13 mouse cellular contexts compared by ENCODE assay signal in genomic region chr9:58143419-58143818, GRCm38 (mm10). TPM values are rescaled to one million over a fixed set of nuclear protein-coding genes. Genes with fewer than 3 reads are reported as not detected.
DNase-seq lines count a peak whose midpoint lies in the region; ATAC-seq and TF ChIP-seq lines count a peak whose summit lies in the region.
"Had no signal": no experiment of that assay in that cellular context is flagged by ENCODE, and none has a peak within 500 bp of the region (broad histone marks: within the 10 kb centered on the region; RNA-seq: fewer than 3 reads in every experiment).

No protein-coding gene starts in this region.

- no peak for DNase-seq in forebrain, embryonic 10.5 days (ENCODE audit: extremely low spot score, low spot score)
- DNase-seq in forebrain, embryonic 14.5 days (ENCODE audit: low spot score) = no peak
- peak; percentile 76 for DNase-seq in kidney, postnatal 0 days (ENCODE audit: low spot score)
- DNase-seq in kidney, postnatal 25 days = no peak
- peak; percentile 55 for DNase-seq in embryonic facial prominence, embryonic 11.5 days (ENCODE audit: low spot score)
- DNase-seq in lung, postnatal 14 days = peak; percentile 63
- no peak for DNase-seq in layer of hippocampus, adult 18-20 months (ENCODE audit: low spot score in 2 of 2)
- DNase-seq: right cerebral cortex, postnatal 25 days; thymus, postnatal 14 days had no signal

- no peak overlapping the region for H3K9ac ChIP-seq in forebrain, embryonic 14.5 days (ENCODE audit: low read length)
- no peak overlapping the region for H3K9ac ChIP-seq in kidney, postnatal 0 days (ENCODE audit: low read depth, low read length)
- peak overlapping the region; percentile 2; the same call in 1 of the 2 replicates for H3K9ac ChIP-seq in embryonic facial prominence, embryonic 11.5 days (replicated peaks; ENCODE audit: low read length)
- no peak overlapping the region for H3K9ac ChIP-seq in neural tube, embryonic 15.5 days (replicated peaks)
- H3K9ac ChIP-seq: neural tube, embryonic 12.5 days had no signal

- H3K27me3 ChIP-seq in forebrain, embryonic 10.5 days (ENCODE audit: poor library complexity, severe bottlenecking) = no peaks in the 10 kb centered on the region
- H3K27me3 ChIP-seq in forebrain, embryonic 14.5 days (replicated peaks; ENCODE audit: control insufficient read depth, insufficient read depth, low read length) = no peaks in the 10 kb centered on the region
- H3K27me3 ChIP-seq in kidney, postnatal 0 days (ENCODE audit: insufficient read depth, low read length) = no peaks in the 10 kb centered on the region
- H3K27me3 ChIP-seq in embryonic facial prominence, embryonic 11.5 days (ENCODE audit: control insufficient read depth, insufficient read depth, low read length) = no peaks in the 10 kb centered on the region
- H3K27me3 ChIP-seq in neural tube, embryonic 15.5 days (replicated peaks) = no peaks in the 10 kb centered on the region; the same call in 1 of the 2 replicates

- peak overlapping the region; percentile 2; the same call in 1 of the 2 replicates for H3K27ac ChIP-seq in forebrain, embryonic 10.5 days
- no peak overlapping the region for H3K27ac ChIP-seq in forebrain, embryonic 14.5 days (ENCODE audit: low read depth, low read length)
- no peak overlapping the region for H3K27ac ChIP-seq in kidney, postnatal 0 days
- no peak overlapping the region for H3K27ac ChIP-seq in embryonic facial prominence, embryonic 11.5 days (replicated peaks; ENCODE audit: low read depth, low read length)
- H3K27ac ChIP-seq in neural tube, embryonic 15.5 days (replicated peaks) = no peak overlapping the region
- H3K27ac ChIP-seq: neural tube, embryonic 12.5 days had no signal

- H3K36me3 ChIP-seq in forebrain, embryonic 10.5 days (replicated peaks) = peaks cover 56% of the 10 kb centered on the region
- H3K36me3 ChIP-seq in forebrain, embryonic 14.5 days (ENCODE audit: control insufficient read depth, insufficient read depth, low read length) = no peaks in the 10 kb centered on the region
- no peaks in the 10 kb centered on the region for H3K36me3 ChIP-seq in kidney, postnatal 0 days (ENCODE audit: insufficient read depth, low read length)
- H3K36me3 ChIP-seq in embryonic facial prominence, embryonic 11.5 days (replicated peaks; ENCODE audit: control insufficient read depth, insufficient read depth, low read depth, low read length) = no peaks in the 10 kb centered on the region
- no peaks in the 10 kb centered on the region for H3K36me3 ChIP-seq in neural tube, embryonic 15.5 days
- H3K36me3 ChIP-seq: neural tube, embryonic 12.5 days had no signal

- no peaks in the 10 kb centered on the region for H3K9me3 ChIP-seq in forebrain, embryonic 10.5 days
- no peaks in the 10 kb centered on the region for H3K9me3 ChIP-seq in forebrain, embryonic 14.5 days (replicated peaks; ENCODE audit: control insufficient read depth, low read length)
- H3K9me3 ChIP-seq in kidney, postnatal 0 days (replicated peaks; ENCODE audit: low read length) = no peaks in the 10 kb centered on the region
- no peaks in the 10 kb centered on the region for H3K9me3 ChIP-seq in embryonic facial prominence, embryonic 11.5 days (replicated peaks; ENCODE audit: control insufficient read depth, low read length)
- no peaks in the 10 kb centered on the region for H3K9me3 ChIP-seq in neural tube, embryonic 15.5 days (replicated peaks)
- H3K9me3 ChIP-seq: neural tube, embryonic 12.5 days had no signal

- WGBS in forebrain, embryonic 10.5 days = 46% methylated on average over 7 of the region's 7 CpGs
- 50% methylated on average over 7 of the region's 7 CpGs for WGBS in forebrain, embryonic 14.5 days
- 33% methylated on average over 7 of the region's 7 CpGs for WGBS in kidney, postnatal 0 days
- WGBS in embryonic facial prominence, embryonic 11.5 days = 30% methylated on average over 7 of the region's 7 CpGs
- WGBS in neural tube, embryonic 15.5 days = 55% methylated on average over 7 of the region's 7 CpGs

- no peak overlapping the region for H3K4me3 ChIP-seq in forebrain, embryonic 10.5 days
- H3K4me3 ChIP-seq in forebrain, embryonic 14.5 days (ENCODE audit: low read depth, low read length) = no peak overlapping the region
- H3K4me3 ChIP-seq in kidney, postnatal 0 days (replicated peaks; ENCODE audit: low read depth, low read length) = no peak overlapping the region
- no peak overlapping the region for H3K4me3 ChIP-seq in embryonic facial prominence, embryonic 11.5 days (ENCODE audit: low read depth, low read length)
- no peak overlapping the region for H3K4me3 ChIP-seq in neural tube, embryonic 15.5 days (replicated peaks)
- H3K4me3 ChIP-seq: neural tube, embryonic 12.5 days had no signal

- no peak for ATAC-seq in forebrain, embryonic 14.5 days
- no peak for ATAC-seq in kidney, postnatal 0 days (replicated peaks; ENCODE audit: low FRiP score, low read depth)
- ATAC-seq in embryonic facial prominence, embryonic 11.5 days (replicated peaks; ENCODE audit: insufficient number of reproducible peaks, low FRiP score, low TSS enrichment, low read depth) = no peak
- no peak for ATAC-seq in neural tube, embryonic 15.5 days (ENCODE audit: low FRiP score)

- H3K4me1 ChIP-seq in forebrain, embryonic 10.5 days = peaks cover 67% of the 10 kb centered on the region
- peaks cover 11% of the 10 kb centered on the region for H3K4me1 ChIP-seq in forebrain, embryonic 14.5 days (ENCODE audit: control insufficient read depth, insufficient read depth, low read length)
- peaks cover 19% of the 10 kb centered on the region for H3K4me1 ChIP-seq in kidney, postnatal 0 days (replicated peaks; ENCODE audit: insufficient read depth, low read length)
- H3K4me1 ChIP-seq in embryonic facial prominence, embryonic 11.5 days (ENCODE audit: control insufficient read depth, insufficient read depth, low read length) = peaks cover 2% of the 10 kb centered on the region; the same call in 1 of the 2 replicates
- peaks cover 7% of the 10 kb centered on the region for H3K4me1 ChIP-seq in neural tube, embryonic 15.5 days

- H3K4me2 ChIP-seq in forebrain, embryonic 14.5 days (ENCODE audit: low read length) = no peak overlapping the region
- H3K4me2 ChIP-seq in kidney, postnatal 0 days (ENCODE audit: low read length) = no peak overlapping the region
- H3K4me2 ChIP-seq in embryonic facial prominence, embryonic 11.5 days (ENCODE audit: low read depth, low read length) = no peak overlapping the region
- no peak overlapping the region for H3K4me2 ChIP-seq in neural tube, embryonic 15.5 days
- H3K4me2 ChIP-seq: neural tube, embryonic 12.5 days had no signal

- TF ChIP-seq CTCF in kidney, postnatal 0 days (IDR thresholded peaks at IDR 0.05; ENCODE audit: low read depth) = no peak

RNA-seq across cellular contexts. Expression of gene Ccdc33, which starts 24.8 kb away (rescaled TPM):
- 0.36 and 0.90 TPM in 2 replicates for polyA plus RNA-seq in forebrain, embryonic 10.5 days (2016; fragmentation: Nextera tagmentation; extraction: Ambion mirVana)
- polyA plus RNA-seq in forebrain, embryonic 14.5 days (2014; fragmentation: Nextera tagmentation; extraction: Ambion mirVana) = 0.48 and 1.1 TPM in 2 replicates
- 0.09 and 0.13 TPM in 2 replicates for polyA plus RNA-seq in kidney, postnatal 0 days (2015; fragmentation: Nextera tagmentation; extraction: Ambion mirVana)
- 0.54 and 0.77 TPM in 2 replicates for polyA plus RNA-seq in embryonic facial prominence, embryonic 11.5 days (2014; fragmentation: Nextera tagmentation; extraction: Ambion mirVana)
- under 1 TPM; 0.91 to 0.94 TPM for total RNA-seq in layer of hippocampus, adult 18-20 months (2021)
- polyA plus RNA-seq in neural tube, embryonic 15.5 days (2015; fragmentation: Nextera tagmentation; extraction: Ambion mirVana) = 0.13 and 0.15 TPM in 2 replicates
- total RNA-seq: hematopoietic stem cell, adult 5-6 weeks; liver, adult 2 months had no signal
- polyA plus RNA-seq: liver, adult 2 months had no signal

Comparison
In these comparisons a context has a peak if more than half of its experiments do, and no peak if none do; other contexts are left out.
1. DNase-seq: peak in kidney, postnatal 0 days (single experiment), embryonic facial prominence, embryonic 11.5 days (single experiment) and lung, postnatal 14 days (single experiment); none in forebrain, embryonic 10.5 days (single experiment), forebrain, embryonic 14.5 days (single experiment), kidney, postnatal 25 days (0 of 2) and layer of hippocampus, adult 18-20 months (0 of 2).